Mouse (Mus musculus): Measurements from ENCODE around the gene Mamdc4. TPM values are rescaled to one million over a fixed set of nuclear protein-coding genes. Genes with fewer than 3 reads are reported as not detected.
"Not testable (repeated sequence)": the region's sequence is repeated elsewhere in the genome, so short reads cannot be mapped to it uniquely, and the experiment has no call there.

Gene Mamdc4
- polyA plus RNA-seq, 1 experiment from 2014 or later = 0.59 TPM

GRCm38 (mm10) chr2:25557221-25557963 is 17.3 kb downstream of the Mamdc4 start, which contains the start of gene Edf1:
TSS of gene Edf1 (plus strand) at chr2:25557847.
- no peaks in the 10 kb centered on the region for H3K9me3 ChIP-seq (replicated peaks; ENCODE audit: low read length)
- H3K4me3 ChIP-seq (replicated peaks; ENCODE audit: low read depth, low read length) = peak within 1 kb of the TSS; percentile 92
- peaks cover 11% of the 10 kb centered on the region for H3K4me1 ChIP-seq (replicated peaks; ENCODE audit: insufficient read depth, low read length)
- peak; percentile 97 for DNase-seq (ENCODE audit: low spot score)
- no peak for TF ChIP-seq CTCF (IDR thresholded peaks at IDR 0.05; ENCODE audit: low read depth)
- no peaks in the 10 kb centered on the region for H3K27me3 ChIP-seq (ENCODE audit: insufficient read depth, low read length)
- ATAC-seq (replicated peaks; ENCODE audit: low FRiP score, low read depth) = peak; percentile 95
- H3K27ac ChIP-seq = peak within 1 kb of the TSS; percentile 81
- WGBS = under 1% methylated on average over 61 of the region's 61 CpGs
- peak within 1 kb of the TSS; percentile 90 for H3K9ac ChIP-seq (ENCODE audit: low read depth, low read length)
- peak within 1 kb of the TSS; percentile 74 for H3K4me2 ChIP-seq (ENCODE audit: low read length)
- peaks cover 18% of the 10 kb centered on the region; the same call in 1 of the 2 replicates for H3K36me3 ChIP-seq (ENCODE audit: insufficient read depth, low read length)

GRCm38 (mm10) chr2:25556296-25556695 is 18.3 kb downstream of the Mamdc4 start:
- ATAC-seq (replicated peaks; ENCODE audit: low FRiP score, low read depth) (no peak), DNase-seq (ENCODE audit: low spot score) (no peak)
- H3K4me3 ChIP-seq (replicated peaks; ENCODE audit: low read depth, low read length) = no peak overlapping the region
- no peak overlapping the region for H3K9ac ChIP-seq (ENCODE audit: low read depth, low read length)
- H3K4me2 ChIP-seq (ENCODE audit: low read length) = no peak overlapping the region
- no peaks in the 10 kb centered on the region for H3K9me3 ChIP-seq (replicated peaks; ENCODE audit: low read length)
- H3K36me3 ChIP-seq (ENCODE audit: insufficient read depth, low read length) = peaks cover 8% of the 10 kb centered on the region; the same call in 1 of the 2 replicates
- H3K27me3 ChIP-seq (ENCODE audit: insufficient read depth, low read length) = no peaks in the 10 kb centered on the region
- peaks cover 11% of the 10 kb centered on the region for H3K4me1 ChIP-seq (replicated peaks; ENCODE audit: insufficient read depth, low read length)
- TF ChIP-seq CTCF (IDR thresholded peaks at IDR 0.05; ENCODE audit: low read depth) = no peak
- no peak overlapping the region for H3K27ac ChIP-seq
- 32% methylated on average over 1 of the region's 1 CpGs for WGBS

- TF ChIP-seq CTCF (IDR thresholded peaks at IDR 0.05; ENCODE audit: low read depth) = peak; percentile 50
- not testable (repeated sequence) for DNase-seq (ENCODE audit: low spot score); H3K9me3 ChIP-seq (replicated peaks; ENCODE audit: low read length); H3K4me3 ChIP-seq (replicated peaks; ENCODE audit: low read depth, low read length); H3K4me2 ChIP-seq (ENCODE audit: low read length); ATAC-seq (replicated peaks; ENCODE audit: low FRiP score, low read depth); H3K27me3 ChIP-seq (ENCODE audit: insufficient read depth, low read length); H3K36me3 ChIP-seq (ENCODE audit: insufficient read depth, low read length); H3K27ac ChIP-seq; H3K9ac ChIP-seq (ENCODE audit: low read depth, low read length)
- peaks cover 11% of the 10 kb centered on the region for H3K4me1 ChIP-seq (replicated peaks; ENCODE audit: insufficient read depth, low read length)
- WGBS = 53% methylated on average over 2 of the region's 2 CpGs
Observed at GRCm38 (mm10) chr2:25555479-25555878, 19.2 kb downstream of the Mamdc4 start.

GRCm38 (mm10) chr2:25553171-25553786 is 21.4 kb downstream of the Mamdc4 start:
- not testable (repeated sequence) for H3K36me3 ChIP-seq (ENCODE audit: insufficient read depth, low read length); DNase-seq (ENCODE audit: low spot score); H3K4me2 ChIP-seq (ENCODE audit: low read length); H3K27me3 ChIP-seq (ENCODE audit: insufficient read depth, low read length); H3K9ac ChIP-seq (ENCODE audit: low read depth, low read length); H3K4me1 ChIP-seq (replicated peaks; ENCODE audit: insufficient read depth, low read length); H3K4me3 ChIP-seq (replicated peaks; ENCODE audit: low read depth, low read length); H3K27ac ChIP-seq; H3K9me3 ChIP-seq (replicated peaks; ENCODE audit: low read length); ATAC-seq (replicated peaks; ENCODE audit: low FRiP score, low read depth)
- WGBS = 91% methylated on average over 4 of the region's 4 CpGs

- no peaks in the 10 kb centered on the region for H3K27me3 ChIP-seq (ENCODE audit: insufficient read depth, low read length)
- ATAC-seq (replicated peaks; ENCODE audit: low FRiP score, low read depth) (no peak), DNase-seq (ENCODE audit: low spot score) (peak; percentile 47)
- TF ChIP-seq CTCF (IDR thresholded peaks at IDR 0.05; ENCODE audit: low read depth) = peak; percentile 83
- WGBS = 29% methylated on average over 5 of the region's 5 CpGs
- H3K27ac ChIP-seq = no peak overlapping the region
- no peaks in the 10 kb centered on the region for H3K9me3 ChIP-seq (replicated peaks; ENCODE audit: low read length)
- H3K4me3 ChIP-seq (replicated peaks; ENCODE audit: low read depth, low read length) = no peak overlapping the region
- no peak overlapping the region for H3K4me2 ChIP-seq (ENCODE audit: low read length)
- H3K36me3 ChIP-seq (ENCODE audit: insufficient read depth, low read length) = no peaks in the 10 kb centered on the region
- H3K9ac ChIP-seq (ENCODE audit: low read depth, low read length) = no peak overlapping the region
- H3K4me1 ChIP-seq (replicated peaks; ENCODE audit: insufficient read depth, low read length) = no peaks in the 10 kb centered on the region
Observed at GRCm38 (mm10) chr2:25551186-25551585, 23.5 kb downstream of the Mamdc4 start.

GRCm38 (mm10) chr2:25549021-25549991 is 25.3 kb downstream of the Mamdc4 start:
- no peak for TF ChIP-seq CTCF (IDR thresholded peaks at IDR 0.05; ENCODE audit: low read depth)
- H3K9ac ChIP-seq (ENCODE audit: low read depth, low read length) = no peak overlapping the region
- H3K27ac ChIP-seq = no peak overlapping the region
- no peak overlapping the region for H3K4me3 ChIP-seq (replicated peaks; ENCODE audit: low read depth, low read length)
- H3K36me3 ChIP-seq (ENCODE audit: insufficient read depth, low read length) = no peaks in the 10 kb centered on the region
- no peaks in the 10 kb centered on the region for H3K4me1 ChIP-seq (replicated peaks; ENCODE audit: insufficient read depth, low read length)
- ATAC-seq (replicated peaks; ENCODE audit: low FRiP score, low read depth) (no peak), DNase-seq (ENCODE audit: low spot score) (no peak)
- 62% methylated on average over 9 of the region's 9 CpGs for WGBS
- H3K9me3 ChIP-seq (replicated peaks; ENCODE audit: low read length) = no peaks in the 10 kb centered on the region
- no peaks in the 10 kb centered on the region for H3K27me3 ChIP-seq (ENCODE audit: insufficient read depth, low read length)
- H3K4me2 ChIP-seq (ENCODE audit: low read length) = no peak overlapping the region
